Mouse (Mus musculus) MEL (cell line): ENCODE measurements around the gene Rtp3.

Experiments
- CTCF ChIP-seq, 3 experiments: IDR thresholded peaks in 2 of 3; conservative IDR thresholded peaks in 1 of 3; 2 replicates each; pipeline ENCODE4 v1.5.1; 2011 to 2012; ENCODE audit warnings: low read length in 3 of 3, low read depth in 2 of 3, mild to moderate bottlenecking in 2 of 3, improper control_type of control experiment in 1 of 3, inconsistent platforms in 1 of 3, mixed read lengths in 1 of 3, moderate library complexity in 1 of 3; ENCODE audit not compliant: control insufficient read depth in 1 of 3, insufficient read depth in 1 of 3, poor library complexity in 1 of 3, severe bottlenecking in 1 of 3
- GATA1 ChIP-seq: IDR thresholded peaks from 2 replicates; pipeline ENCODE4 v1.6.1; 2011; ENCODE audit warnings: low read depth, low read length, improper control_type of control experiment
- MAX ChIP-seq: IDR thresholded peaks from 2 replicates; pipeline ENCODE4 v1.6.1; 2011; ENCODE audit warnings: low read length, improper control_type of control experiment
- POLR2A ChIP-seq, 2 experiments: IDR thresholded peaks; 2 replicates each; pipeline ENCODE4 v1.6.1; 2011 to 2012; ENCODE audit warnings: low read length in 2 of 2, mild to moderate bottlenecking in 2 of 2, control low read depth in 1 of 2, improper control_type of control experiment in 1 of 2, low read depth in 1 of 2, moderate library complexity in 1 of 2; ENCODE audit not compliant: control insufficient read depth in 1 of 2, insufficient read depth in 1 of 2, poor library complexity in 1 of 2
- POLR2AphosphoS5 ChIP-seq: IDR thresholded peaks from 2 replicates; pipeline ENCODE4 v1.6.1; 2012; ENCODE audit warnings: low read depth, borderline replicate concordance, mild to moderate bottlenecking, inconsistent platforms, low read length, moderate library complexity, mixed read lengths
- SMC3 ChIP-seq: IDR thresholded peaks from 2 replicates; pipeline ENCODE4 v1.6.1; 2011; ENCODE audit warnings: low read depth, low read length, improper control_type of control experiment
- TAL1 ChIP-seq: IDR thresholded peaks from 2 replicates; pipeline ENCODE4 v1.6.1; 2012; ENCODE audit warnings: mild to moderate bottlenecking, inconsistent platforms, low read length, moderate library complexity, mixed read lengths
- USF1 ChIP-seq: IDR thresholded peaks from 2 replicates; pipeline ENCODE4 v1.6.1; 2014; ENCODE audit warnings: low read depth, mild to moderate bottlenecking, inconsistent platforms, low read length, improper control_type of control experiment, moderate library complexity
- ZKSCAN1 ChIP-seq: IDR thresholded peaks from 2 replicates; pipeline ENCODE4 v1.6.1; 2012; ENCODE audit warnings: low read depth, mild to moderate bottlenecking, inconsistent platforms, low read length, improper control_type of control experiment, moderate library complexity
- ZNF384 ChIP-seq: IDR thresholded peaks from 2 replicates; pipeline ENCODE4 v1.6.1; 2012; ENCODE audit warnings: low read depth, mild to moderate bottlenecking, inconsistent platforms, low read length, improper control_type of control experiment

DNA sequence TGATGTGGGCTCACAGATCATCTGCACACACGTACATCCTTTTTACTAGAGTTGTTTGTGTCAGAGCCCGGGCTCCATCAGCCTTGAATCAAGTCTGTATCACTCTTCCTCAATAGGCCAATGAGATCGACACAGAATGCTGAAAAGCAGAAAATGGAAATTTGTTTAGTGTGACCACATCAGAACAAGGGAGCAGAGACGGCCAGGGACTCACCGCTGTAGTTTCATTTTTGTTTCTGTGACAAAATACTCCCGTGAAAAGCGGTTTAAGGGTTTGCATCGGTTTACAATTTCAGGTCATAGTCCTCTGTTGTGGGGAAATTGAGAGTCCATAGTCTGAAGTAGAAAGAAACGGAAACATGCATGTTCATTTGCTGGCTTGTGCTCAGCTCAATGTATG is 12.9 kb upstream of the Rtp3 start:
- TF ChIP-seq CTCF (IDR thresholded peaks at IDR 0.05 in 2 of 3, conservative IDR thresholded peaks at IDR 0.05 in 1 of 3; ENCODE audit: control insufficient read depth in 1 of 3, insufficient read depth in 1 of 3, low read depth in 2 of 3, low read length in 3 of 3, poor library complexity in 1 of 3, severe bottlenecking in 1 of 3) (no peak), MAX (no peak), GATA1 (no peak), POLR2AphosphoS5 (no peak), ZKSCAN1 (no peak), ZNF384 (no peak), USF1 (no peak), SMC3 (no peak), TAL1 (no peak), POLR2A (IDR thresholded peaks at IDR 0.05; ENCODE audit: control insufficient read depth in 1 of 2, insufficient read depth in 1 of 2, low read depth in 1 of 2, low read length in 2 of 2, poor library complexity in 1 of 2) (no peak)
